Mouse (Mus musculus): ENCODE results near the gene Fbln1.
"Not testable (repeated sequence)": the region's sequence is repeated elsewhere in the genome, so short reads cannot be mapped to it uniquely, and the experiment has no call there.

Fbln1 gene

GRCm38 (mm10) chr15:85298167-85298781, 92.5 kb downstream of the Fbln1 start:
- no peak for DNase-seq

DNA sequence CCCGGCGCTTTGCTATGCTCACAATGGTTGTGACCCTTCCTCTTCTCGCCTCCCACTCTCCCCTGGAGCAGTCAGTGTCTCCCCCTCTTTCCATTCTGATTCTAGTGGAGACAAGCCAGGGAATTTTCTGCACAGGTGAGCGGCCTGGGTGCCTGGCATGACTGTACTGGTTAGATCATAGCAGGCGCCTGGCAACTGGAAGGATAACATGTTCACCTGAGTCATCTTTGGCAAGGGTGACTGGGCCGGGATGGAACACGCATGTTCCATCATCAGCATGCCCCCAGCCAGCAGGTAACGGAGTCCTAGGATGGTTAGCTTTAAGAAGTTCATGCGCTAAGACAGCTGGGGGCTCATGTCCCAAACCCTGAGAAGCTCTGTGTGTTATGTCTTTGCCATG, 93.2 kb downstream of the Fbln1 start:
- DNase-seq: no peak

GRCm38 (mm10) chr15:85303241-85303640, 97.5 kb downstream of the Fbln1 start:
- no peak for DNase-seq

- DNase-seq: no peak
Measured at GRCm38 (mm10) chr15:85303976-85304375, 98.2 kb downstream of the Fbln1 start.

GRCm38 (mm10) chr15:85307061-85307660, 101.4 kb downstream of the Fbln1 start:
- DNase-seq: no peak

DNA sequence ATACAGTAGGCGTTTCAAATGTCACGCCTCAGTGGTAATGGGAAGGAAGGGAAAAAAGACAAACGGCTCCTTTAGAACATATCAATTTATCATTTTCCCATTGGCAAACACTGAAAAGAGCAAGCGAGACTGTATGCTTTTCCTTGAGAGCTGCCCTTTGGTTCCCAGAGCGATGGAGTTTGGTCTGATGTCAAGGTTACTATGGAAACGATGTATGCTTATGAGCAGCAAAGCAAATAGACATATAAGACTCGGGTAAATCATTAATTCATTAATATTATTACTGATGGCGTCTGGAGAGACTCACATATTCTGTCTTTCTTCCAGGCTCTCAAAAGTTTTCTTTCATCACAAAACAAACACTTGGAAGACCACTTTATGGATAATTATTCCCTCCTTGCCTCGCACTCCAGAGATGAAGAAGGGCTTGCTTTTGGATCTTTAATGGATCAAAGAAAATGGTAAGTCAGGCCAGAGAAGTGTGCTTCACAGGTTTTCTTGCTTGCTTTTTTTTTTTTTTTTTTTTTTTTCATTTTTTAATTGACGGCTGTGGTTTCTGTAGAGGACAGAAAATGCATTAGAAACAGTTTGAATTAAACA, 105.4 kb downstream of the Fbln1 start:
- no peak for DNase-seq

- peak; percentile 76 to 87 for DNase-seq
Measured at GRCm38 (mm10) chr15:85315378-85316025, 109.8 kb downstream of the Fbln1 start.

DNA sequence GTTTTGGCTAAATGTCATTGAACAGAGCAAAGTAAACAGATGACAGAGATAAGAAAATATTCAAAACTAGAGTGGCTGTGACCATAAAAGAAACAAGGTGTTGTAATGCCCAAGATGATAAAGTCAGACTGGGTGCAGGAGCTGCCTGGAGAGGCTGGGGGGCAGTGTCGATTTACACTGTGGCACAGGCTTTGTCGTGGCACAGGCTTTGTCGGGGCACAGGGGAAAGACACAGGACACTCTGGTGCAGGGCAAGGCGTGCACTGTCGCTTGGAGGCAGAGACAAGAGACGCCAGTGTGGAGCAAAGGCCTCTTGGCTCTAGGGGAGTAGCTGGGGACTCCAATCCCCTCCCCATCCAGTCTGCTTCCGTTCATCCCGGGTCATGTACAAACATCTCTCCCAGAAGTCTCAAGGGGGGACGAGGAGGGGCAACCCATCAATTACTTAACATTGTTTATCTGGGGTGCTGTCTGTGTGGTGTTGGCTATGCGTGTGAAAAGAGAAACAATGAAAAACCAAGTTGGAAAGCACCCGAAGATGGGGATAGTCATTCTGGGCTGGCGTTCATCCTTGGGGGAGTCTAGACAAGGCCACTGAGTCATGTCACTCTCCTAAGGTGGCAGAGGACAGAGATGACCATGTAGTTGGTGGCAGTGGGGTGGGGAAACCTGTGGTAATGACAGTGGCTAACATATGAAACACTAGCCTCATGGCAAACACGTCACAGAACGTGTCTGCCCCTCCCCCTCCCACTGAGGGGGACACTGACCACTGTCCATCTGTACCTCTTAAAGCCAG, 110.8 kb downstream of the Fbln1 start:
- DNase-seq: no peak

DNA sequence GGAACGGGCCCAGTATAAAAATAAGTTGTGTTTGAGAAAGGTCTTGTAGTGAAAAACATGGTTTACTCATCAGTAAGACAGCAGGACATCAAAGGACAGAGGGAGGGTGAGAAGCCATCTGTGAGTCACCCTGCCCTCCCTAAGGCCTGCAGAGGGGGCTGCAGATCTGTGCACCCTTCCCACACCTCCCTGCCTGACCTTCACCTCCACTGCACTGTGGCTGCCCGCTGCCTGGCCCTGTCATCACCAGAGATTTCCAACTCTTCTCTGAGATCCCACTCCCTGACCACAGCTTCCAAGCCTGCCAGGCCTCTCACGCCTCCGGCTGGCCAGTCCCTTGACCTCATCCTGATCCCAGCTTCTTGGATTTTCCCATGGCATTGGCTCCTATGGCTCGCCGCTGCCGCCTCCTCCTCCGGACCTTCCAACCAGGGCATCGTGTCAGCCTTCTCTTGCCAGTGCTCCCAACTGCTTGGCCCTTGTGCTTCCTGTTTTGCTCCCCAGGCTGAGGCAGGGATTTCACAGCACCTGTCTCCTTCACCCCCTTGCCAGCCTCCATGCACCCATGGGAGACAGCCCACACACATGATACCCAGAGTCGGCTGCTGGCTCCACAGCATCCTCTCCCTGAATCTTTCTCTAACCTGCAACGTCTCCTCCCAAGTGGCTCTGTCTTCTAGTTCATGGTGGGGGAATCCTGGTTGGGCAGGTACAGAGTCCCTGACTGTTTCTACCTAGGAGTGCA, 114.3 kb downstream of the Fbln1 start:
- no peak for DNase-seq

DNA sequence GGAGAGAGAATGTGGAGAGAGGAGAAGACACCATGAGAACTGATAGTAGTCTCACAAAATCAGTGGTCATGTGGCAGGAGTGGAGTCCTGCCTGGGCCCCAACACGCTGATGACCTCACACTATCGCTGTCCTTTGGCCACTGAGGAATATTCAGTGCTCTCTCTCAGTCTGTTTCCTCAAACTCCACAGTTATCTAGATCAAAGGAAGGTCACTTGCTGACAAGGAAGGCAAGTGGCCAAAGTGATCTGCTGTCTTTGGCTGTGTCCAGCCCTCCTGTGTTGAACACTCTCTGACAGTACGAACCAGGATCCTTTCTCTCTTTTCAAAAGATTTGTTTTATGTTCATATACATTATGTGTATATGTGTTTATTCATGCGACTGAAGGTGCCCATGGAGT, 117.5 kb downstream of the Fbln1 start:
- no peak for DNase-seq

GRCm38 (mm10) chr15:85324426-85324825, 118.7 kb downstream of the Fbln1 start:
- DNase-seq: no peak

GRCm38 (mm10) chr15:85327808-85328207, 122.1 kb downstream of the Fbln1 start:
- no peak for DNase-seq

GRCm38 (mm10) chr15:85328455-85328854, 122.7 kb downstream of the Fbln1 start:
- peak in 1 of 2 experiments; percentile 38 for DNase-seq

GRCm38 (mm10) chr15:85329096-85329495, 123.3 kb downstream of the Fbln1 start:
- no peak for DNase-seq

DNA sequence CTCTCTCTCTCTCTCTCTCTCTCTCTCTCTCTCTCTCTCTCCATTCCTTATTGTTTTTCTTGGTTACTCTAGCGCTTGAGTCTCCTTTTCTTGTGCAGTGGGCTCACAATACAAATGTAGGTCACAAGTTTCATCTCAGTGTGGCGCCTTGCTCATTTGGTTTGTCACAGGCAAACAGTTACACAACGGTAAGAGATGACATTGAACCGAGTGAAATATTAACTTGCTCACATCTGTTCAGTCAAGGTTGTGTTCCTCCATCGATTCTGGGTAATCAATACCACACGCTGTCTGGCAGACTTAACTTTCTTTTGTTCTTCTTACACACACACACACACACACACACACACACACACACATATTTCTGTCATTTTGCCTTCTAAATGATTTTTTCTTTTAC, 124.3 kb downstream of the Fbln1 start:
- DNase-seq: no peak

DNA sequence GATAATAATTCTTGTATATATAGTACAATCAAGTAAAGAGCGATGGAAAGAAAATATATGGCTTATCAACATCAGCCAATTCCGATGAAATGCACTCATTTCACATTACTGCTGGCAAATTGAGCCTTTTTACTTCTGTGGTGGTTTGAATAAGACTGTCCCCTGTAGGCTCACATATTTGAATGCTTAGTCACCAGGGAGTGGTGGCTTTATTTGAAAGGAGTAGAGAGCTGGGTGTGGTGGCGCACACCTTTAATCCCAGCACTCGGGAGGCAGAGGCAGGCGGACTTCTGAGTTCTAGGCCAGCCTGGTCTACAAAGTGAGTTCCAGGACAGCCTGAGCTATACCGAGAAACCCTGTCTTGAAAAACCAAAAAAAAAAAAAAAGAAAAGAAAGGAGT, 127.8 kb downstream of the Fbln1 start:
- not testable (repeated sequence) for DNase-seq

DNA sequence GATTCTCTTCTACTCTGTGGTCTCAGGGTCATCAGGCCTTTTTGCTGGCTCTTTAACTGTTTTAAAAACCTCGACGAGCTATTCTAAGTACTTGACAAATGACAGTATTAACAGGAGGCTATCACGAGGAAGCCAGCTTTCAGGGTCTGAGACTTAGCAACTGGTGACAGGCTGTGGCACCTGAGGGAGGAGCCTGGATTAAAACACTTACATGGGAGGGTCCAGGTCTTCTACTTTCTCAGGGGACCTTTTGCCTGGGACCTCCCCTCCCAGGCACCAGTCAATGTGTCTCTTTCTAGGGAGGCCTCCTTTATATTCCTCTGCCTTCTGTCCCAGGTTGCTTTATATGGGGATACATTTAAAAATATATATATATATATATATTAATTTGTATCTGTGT, 128.5 kb downstream of the Fbln1 start:
- no peak for DNase-seq

DNA sequence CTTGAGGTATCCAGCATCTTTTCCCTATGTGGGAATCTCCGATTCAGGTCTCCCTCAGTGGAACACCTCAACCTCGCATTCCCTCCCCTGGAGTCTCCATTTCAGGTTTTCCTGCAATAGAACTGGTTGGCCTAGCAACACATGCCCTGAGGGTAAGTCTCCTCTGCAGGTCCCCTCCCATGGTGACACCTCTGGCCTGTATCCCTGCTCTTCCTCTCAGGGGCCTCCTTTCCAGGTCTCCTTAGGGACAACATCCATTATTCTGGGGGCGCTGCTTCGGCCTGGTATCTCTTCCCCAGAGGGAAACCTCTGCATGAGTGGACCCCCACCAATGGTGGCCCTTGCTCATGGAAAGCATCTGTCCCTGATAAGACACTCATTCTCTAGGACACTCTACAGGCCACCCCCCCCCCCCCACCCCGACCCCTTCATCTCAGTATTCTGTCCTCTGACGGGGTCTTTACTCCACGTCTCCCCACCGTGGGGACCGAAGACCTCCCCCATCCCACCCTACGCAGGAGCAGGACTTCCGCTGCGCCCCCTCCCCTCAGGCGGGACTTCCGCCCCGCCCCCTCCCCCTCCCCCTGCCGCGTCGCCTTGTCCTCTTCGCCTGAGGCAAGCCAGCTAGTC, 130.0 kb downstream of the Fbln1 start, which contains the start of gene Atxn10:
Atxn10 (plus strand) TSS at position 575 of the 630 bp plus-strand sequence.
- peak in 1 of 2 experiments; percentile 14 for DNase-seq
